Mouse (Mus musculus) liver, postnatal 0 days (tissue): ENCODE measurements around the gene Macc1.

ENCODE experiments used
- CTCF ChIP-seq: sonication (generic); IDR thresholded peaks from 2 replicates; pipeline ENCODE4 v1.5.1; 2016; ENCODE audit warnings: antibody characterized with exemption, low read depth
- EP300 ChIP-seq: IDR thresholded peaks from 2 replicates; pipeline ENCODE4 v1.6.1; 2016; ENCODE audit warnings: antibody characterized with exemption, low read depth, mild to moderate bottlenecking

DNA sequence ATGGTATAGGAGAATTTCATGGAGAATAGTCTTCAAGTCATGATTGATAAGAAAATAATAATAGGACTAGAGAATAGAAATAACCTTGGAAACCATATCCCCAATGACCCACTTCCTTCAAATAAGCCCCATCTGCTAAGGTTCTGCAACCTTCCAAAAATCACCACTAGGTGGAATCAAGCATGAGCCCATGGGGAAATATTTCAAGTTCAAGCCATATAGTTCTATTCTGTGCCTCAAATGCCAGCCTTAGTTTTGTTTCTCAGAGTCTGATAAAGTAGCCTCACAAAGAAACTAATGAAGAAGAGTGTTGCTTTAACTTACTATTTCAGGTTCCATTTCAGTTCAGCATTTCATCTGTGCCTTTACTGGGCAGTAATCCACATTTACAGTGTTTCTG lies 197.1 kb downstream of the Macc1 start:
- no peak for TF ChIP-seq CTCF
- no peak for TF ChIP-seq EP300
